Mouse (Mus musculus): Measurements from ENCODE around the gene Kifc5b. TPM values are rescaled to one million over a fixed set of nuclear protein-coding genes. Genes with fewer than 3 reads are reported as not detected.
A peak's percentile ranks its signal among the peaks of the same experiment; 100 is the strongest.
"Not testable (repeated sequence)": the region's sequence is repeated elsewhere in the genome, so short reads cannot be mapped to it uniquely, and the experiment has no call there.

The Kifc5b gene
- 2.6 and 4.6 TPM in 2 replicates for total RNA-seq (2015)
- total RNA-seq (2017): 13.8 and 16.0 TPM in 2 replicates

- ATAC-seq (replicated peaks; ENCODE audit: poor library complexity): peak; percentile 99
These were observed at the start of gene Kifc5b for GRCm38 (mm10) chr17:26916711-26917482. Gene Kifc5b, plus strand, starts transcription at chr17:26917091.

- ATAC-seq (replicated peaks; ENCODE audit: poor library complexity): no peak
These were observed 48.1 kb upstream of the Kifc5b start for GRCm38 (mm10) chr17:26868756-26869155.

- no peak for ATAC-seq (replicated peaks; ENCODE audit: poor library complexity)
These were observed 44.0 kb upstream of the Kifc5b start for GRCm38 (mm10) chr17:26872870-26873269.

GRCm38 (mm10) chr17:26873502-26873901 is 43.4 kb upstream of the Kifc5b start:
- ATAC-seq (replicated peaks; ENCODE audit: poor library complexity): no peak

GRCm38 (mm10) chr17:26874542-26874941 is 42.3 kb upstream of the Kifc5b start:
- no peak for ATAC-seq (replicated peaks; ENCODE audit: poor library complexity)

- ATAC-seq (replicated peaks; ENCODE audit: poor library complexity): no peak
These were observed 39.0 kb upstream of the Kifc5b start for GRCm38 (mm10) chr17:26877927-26878326.

GRCm38 (mm10) chr17:26879235-26879634 is 37.7 kb upstream of the Kifc5b start:
- ATAC-seq (replicated peaks; ENCODE audit: poor library complexity): no peak

- ATAC-seq (replicated peaks; ENCODE audit: poor library complexity): no peak
These were observed 34.2 kb upstream of the Kifc5b start for GRCm38 (mm10) chr17:26882706-26883105.

- no peak for ATAC-seq (replicated peaks; ENCODE audit: poor library complexity)
These were observed 33.3 kb upstream of the Kifc5b start for GRCm38 (mm10) chr17:26883585-26883984.

- peak; percentile 90 for ATAC-seq (replicated peaks; ENCODE audit: poor library complexity)
These were observed 31.6 kb upstream of the Kifc5b start for GRCm38 (mm10) chr17:26884995-26885926.

- peak; percentile 93 for ATAC-seq (replicated peaks; ENCODE audit: poor library complexity)
These were observed 30.7 kb upstream of the Kifc5b start for GRCm38 (mm10) chr17:26886047-26886749.

GRCm38 (mm10) chr17:26887926-26888325 is 29.0 kb upstream of the Kifc5b start:
- ATAC-seq (replicated peaks; ENCODE audit: poor library complexity): no peak

- ATAC-seq (replicated peaks; ENCODE audit: poor library complexity): no peak
These were observed 24.1 kb upstream of the Kifc5b start for GRCm38 (mm10) chr17:26892635-26893375.

GRCm38 (mm10) chr17:26893492-26893891 is 23.4 kb upstream of the Kifc5b start:
- no peak for ATAC-seq (replicated peaks; ENCODE audit: poor library complexity)

GRCm38 (mm10) chr17:26894342-26894741 is 22.5 kb upstream of the Kifc5b start:
- no peak for ATAC-seq (replicated peaks; ENCODE audit: poor library complexity)

GRCm38 (mm10) chr17:26895578-26895977 is 21.3 kb upstream of the Kifc5b start:
- ATAC-seq (replicated peaks; ENCODE audit: poor library complexity): peak; percentile 76

- ATAC-seq (replicated peaks; ENCODE audit: poor library complexity): no peak
These were observed 16.0 kb upstream of the Kifc5b start for GRCm38 (mm10) chr17:26900916-26901315.

GRCm38 (mm10) chr17:26904320-26904719 is 12.6 kb upstream of the Kifc5b start:
- ATAC-seq (replicated peaks; ENCODE audit: poor library complexity): no peak

- ATAC-seq (replicated peaks; ENCODE audit: poor library complexity): not testable (repeated sequence)
These were observed 9.4 kb upstream of the Kifc5b start for GRCm38 (mm10) chr17:26907506-26907905.

GRCm38 (mm10) chr17:26915248-26915647 is 1.6 kb upstream of the Kifc5b start:
- ATAC-seq (replicated peaks; ENCODE audit: poor library complexity): no peak
